13 mouse cellular contexts compared by ENCODE assay signal in the genomic region with DNA sequence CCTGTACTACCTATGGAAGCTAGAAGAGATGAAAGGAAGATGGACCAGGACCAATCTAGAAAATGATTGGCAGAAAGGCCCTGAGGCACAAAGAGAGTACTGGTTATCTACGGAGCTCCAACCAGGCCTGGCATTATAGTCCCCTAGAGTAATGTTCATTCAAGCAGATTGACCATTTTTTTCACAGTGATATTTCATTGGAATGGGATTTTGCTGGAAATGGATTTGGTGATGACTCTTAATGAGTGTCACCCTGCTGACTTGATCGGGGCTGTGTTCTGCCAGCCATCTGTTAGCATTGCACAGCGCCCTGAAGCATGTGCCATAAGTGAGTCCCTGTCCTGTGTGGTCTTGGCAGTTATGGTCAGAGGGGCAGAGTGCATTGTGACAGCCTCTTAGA.
DNase-seq lines count a peak whose midpoint lies in the region; ATAC-seq and TF ChIP-seq lines count a peak whose summit lies in the region.
"Had no signal": no experiment of that assay in that cellular context is flagged by ENCODE, and none has a peak within 500 bp of the region (broad histone marks: within the 10 kb centered on the region; RNA-seq: fewer than 3 reads in every experiment).

No protein-coding gene starts in this region.

- no peak overlapping the region for H3K9ac ChIP-seq in midbrain, embryonic 15.5 days
- H3K9ac ChIP-seq in kidney, embryonic 14.5 days (ENCODE audit: low read depth, low read length), result no peak overlapping the region

- H3K4me2 ChIP-seq in midbrain, embryonic 15.5 days, result no peak overlapping the region
- no peak overlapping the region for H3K4me2 ChIP-seq in kidney, embryonic 14.5 days (replicated peaks; ENCODE audit: low read depth, low read length)
- H3K4me2 ChIP-seq: heart, embryonic 11.5 days had no signal

- peak overlapping the region; percentile 74 for H3K27ac ChIP-seq in layer of hippocampus, adult 2 months
- peak overlapping the region; percentile 11; the same call in 1 of the 2 replicates for H3K27ac ChIP-seq in midbrain, embryonic 15.5 days
- H3K27ac ChIP-seq in kidney, embryonic 14.5 days (ENCODE audit: low read depth, low read length), result no peak overlapping the region

- no peaks in the 10 kb centered on the region for H3K4me1 ChIP-seq in midbrain, embryonic 15.5 days
- no peaks in the 10 kb centered on the region for H3K4me1 ChIP-seq in kidney, embryonic 14.5 days (ENCODE audit: control insufficient read depth, insufficient read depth, low read length)

- H3K4me3 ChIP-seq in layer of hippocampus, adult 2 months, result no peak overlapping the region
- H3K4me3 ChIP-seq in midbrain, embryonic 15.5 days, result no peak overlapping the region
- H3K4me3 ChIP-seq in kidney, embryonic 14.5 days (ENCODE audit: low read length), result no peak overlapping the region

- TF ChIP-seq CTCF in layer of hippocampus, adult 2 months (conservative IDR thresholded peaks at IDR 0.05), result no peak

- peak; percentile 96 for ATAC-seq in cerebellum, adult (ENCODE audit: insufficient number of reproducible peaks, low FRiP score, low TSS enrichment)
- peak; percentile 81; the same call in 1 of the 2 replicates for ATAC-seq in midbrain, embryonic 15.5 days (replicated peaks)
- ATAC-seq in kidney, embryonic 14.5 days (ENCODE audit: low FRiP score, low TSS enrichment), result no peak
- ATAC-seq in megakaryocyte progenitor cell, adult 5-6 weeks (replicated peaks; ENCODE audit: poor library complexity), result no peak

- WGBS in midbrain, embryonic 15.5 days, result 58% methylated on average over 3 of the region's 3 CpGs
- 83% methylated on average over 3 of the region's 3 CpGs for WGBS in kidney, embryonic 14.5 days

- no peaks in the 10 kb centered on the region for H3K9me3 ChIP-seq in midbrain, embryonic 15.5 days
- H3K9me3 ChIP-seq in kidney, embryonic 14.5 days (ENCODE audit: control insufficient read depth, low read length), result no peaks in the 10 kb centered on the region

- no peaks in the 10 kb centered on the region for H3K27me3 ChIP-seq in midbrain, embryonic 15.5 days (replicated peaks)
- no peaks in the 10 kb centered on the region for H3K27me3 ChIP-seq in kidney, embryonic 14.5 days (ENCODE audit: control insufficient read depth, insufficient read depth, low read length)

- no peak for DNase-seq in layer of hippocampus, adult 2 months (ENCODE audit: low spot score in 2 of 2)
- no peak for DNase-seq in layer of hippocampus, adult 11-12 months (ENCODE audit: low spot score)
- DNase-seq in cerebellum, postnatal 14 days, result peak; percentile 67 to 82
- no peak for DNase-seq in yolk sac, embryonic 10.5 days (ENCODE audit: low spot score)
- DNase-seq: embryo, embryonic 11 days; heart, postnatal 4 days; lung, adult 18-20 months; thymus, postnatal 14 days had no signal

- H3K36me3 ChIP-seq in midbrain, embryonic 15.5 days (replicated peaks), result no peaks in the 10 kb centered on the region
- H3K36me3 ChIP-seq in kidney, embryonic 14.5 days (ENCODE audit: control insufficient read depth, insufficient read depth, low read length), result no peaks in the 10 kb centered on the region

Comparison
In these comparisons a context has a peak if more than half of its experiments do, and no peak if none do; other contexts are left out.
1. DNase-seq: peak in cerebellum, postnatal 14 days (2 of 2); none in layer of hippocampus, adult 2 months (0 of 2), layer of hippocampus, adult 11-12 months (single experiment) and yolk sac, embryonic 10.5 days (single experiment).
2. ATAC-seq: peak in cerebellum, adult (single experiment) and midbrain, embryonic 15.5 days (single experiment); none in kidney, embryonic 14.5 days (single experiment) and megakaryocyte progenitor cell, adult 5-6 weeks (single experiment).